Mouse (Mus musculus): ENCODE measurements around the gene Xlr5a. TPM values are rescaled to one million over a fixed set of nuclear protein-coding genes. Genes with fewer than 3 reads are reported as not detected.

The Xlr5a gene
- polyA plus RNA-seq, 1 experiment from 2014 or later, result not detected

DNA sequence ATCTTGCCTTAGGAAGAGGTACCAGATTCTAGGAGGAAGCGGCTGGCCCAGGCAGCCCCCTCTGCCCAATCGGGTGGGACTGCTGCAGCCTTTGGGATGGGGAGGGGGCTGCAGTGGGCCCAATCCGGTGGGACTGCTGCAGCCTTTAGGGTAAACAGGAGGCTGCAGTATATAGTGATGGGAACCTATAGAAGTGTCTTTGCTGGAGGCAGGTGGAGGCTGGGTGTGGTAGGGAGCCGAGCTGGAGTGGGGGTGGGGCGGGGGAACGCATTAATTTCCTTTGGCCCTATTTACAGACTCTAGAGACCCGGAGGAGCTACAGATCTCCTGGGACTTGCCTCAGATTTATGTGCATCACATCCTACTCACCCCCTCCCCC lies 228.4 kb downstream of the Xlr5a start, which contains the start of gene Pnma3:
Gene Pnma3 (plus strand): TSS at position 373 of the 379 bp plus-strand sequence.
- WGBS (ENCODE audit: insufficient replicate concordance), result 28% methylated on average over 7 of the region's 7 CpGs
- TF ChIP-seq CTCF (IDR thresholded peaks at IDR 0.05; ENCODE audit: low read depth) (no peak), EP300 (IDR thresholded peaks at IDR 0.05; ENCODE audit: low read depth) (no peak)
- no peak within 1 kb of the TSS for H3K9ac ChIP-seq (replicated peaks)
- no peaks in the 10 kb centered on the region for H3K36me3 ChIP-seq (replicated peaks; ENCODE audit: insufficient read depth, low read length)
- DNase-seq, result no peak
- H3K9me3 ChIP-seq (ENCODE audit: low read length), result no peaks in the 10 kb centered on the region
- no peak within 1 kb of the TSS for H3K27ac ChIP-seq (ENCODE audit: low read depth)
- H3K4me1 ChIP-seq (ENCODE audit: insufficient read depth), result no peaks in the 10 kb centered on the region
- H3K4me2 ChIP-seq (ENCODE audit: low read depth, low read length), result no peak within 1 kb of the TSS
- H3K27me3 ChIP-seq (ENCODE audit: insufficient read depth, low read length), result peaks cover 6% of the 10 kb centered on the region; the same call in 1 of the 2 replicates
- no peak for ATAC-seq
- H3K4me3 ChIP-seq (ENCODE audit: low read depth, low read length), result no peak within 1 kb of the TSS

- Histone ChIP-seq H3K36me3 (replicated peaks; ENCODE audit: insufficient read depth, low read length) (no peaks in the 10 kb centered on the region), H3K9me3 (ENCODE audit: low read length) (no peaks in the 10 kb centered on the region), H3K4me2 (ENCODE audit: low read depth, low read length) (no peak overlapping the region), H3K4me3 (ENCODE audit: low read depth, low read length) (no peak overlapping the region), H3K4me1 (ENCODE audit: insufficient read depth) (no peaks in the 10 kb centered on the region), H3K27me3 (ENCODE audit: insufficient read depth, low read length) (peaks cover 6% of the 10 kb centered on the region; the same call in 1 of the 2 replicates), H3K9ac (replicated peaks) (no peak overlapping the region), H3K27ac (ENCODE audit: low read depth) (no peak overlapping the region)
- WGBS (ENCODE audit: insufficient replicate concordance), result 43% methylated on average over 22 of the region's 24 CpGs
- DNase-seq, result no peak
- TF ChIP-seq CTCF (IDR thresholded peaks at IDR 0.05; ENCODE audit: low read depth), result no peak
- TF ChIP-seq EP300 (IDR thresholded peaks at IDR 0.05; ENCODE audit: low read depth), result no peak
- ATAC-seq, result no peak
Observed at GRCm38 (mm10) chrX:73063512-73064414, 229.0 kb downstream of the Xlr5a start.

DNA sequence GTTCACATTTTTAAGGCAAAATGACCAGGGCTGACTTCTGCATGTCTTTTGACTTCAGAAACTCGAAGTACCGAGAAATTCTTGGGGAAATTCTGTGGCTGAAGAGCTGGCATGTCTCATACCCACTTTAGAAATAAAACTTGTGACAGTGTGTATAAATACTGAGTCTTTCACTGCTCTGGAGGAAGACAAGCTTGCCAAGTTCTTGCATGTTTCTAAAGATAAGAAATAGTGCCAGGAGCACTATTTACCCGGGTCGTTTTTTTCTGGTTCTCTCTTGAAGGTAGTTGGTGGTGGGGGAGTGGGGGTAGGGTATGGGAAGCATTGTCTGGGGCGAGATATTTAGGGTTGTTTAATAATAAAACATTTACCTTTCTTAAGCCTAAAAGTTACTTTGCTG lies 230.5 kb downstream of the Xlr5a start:
- 41% methylated on average over 5 of the region's 5 CpGs for WGBS (ENCODE audit: insufficient replicate concordance)
- no peak overlapping the region for H3K27ac ChIP-seq (ENCODE audit: low read depth)
- DNase-seq (no peak), ATAC-seq (no peak)
- H3K4me3 ChIP-seq (ENCODE audit: low read depth, low read length), result no peak overlapping the region
- H3K4me2 ChIP-seq (ENCODE audit: low read depth, low read length), result no peak overlapping the region
- H3K36me3 ChIP-seq (replicated peaks; ENCODE audit: insufficient read depth, low read length), result no peaks in the 10 kb centered on the region
- TF ChIP-seq CTCF (IDR thresholded peaks at IDR 0.05; ENCODE audit: low read depth), result no peak
- no peak for TF ChIP-seq EP300 (IDR thresholded peaks at IDR 0.05; ENCODE audit: low read depth)
- no peaks in the 10 kb centered on the region for H3K4me1 ChIP-seq (ENCODE audit: insufficient read depth)
- H3K9me3 ChIP-seq (ENCODE audit: low read length), result no peaks in the 10 kb centered on the region
- H3K27me3 ChIP-seq (ENCODE audit: insufficient read depth, low read length), result peaks cover 4% of the 10 kb centered on the region; the same call in 1 of the 2 replicates
- H3K9ac ChIP-seq (replicated peaks), result no peak overlapping the region

DNA sequence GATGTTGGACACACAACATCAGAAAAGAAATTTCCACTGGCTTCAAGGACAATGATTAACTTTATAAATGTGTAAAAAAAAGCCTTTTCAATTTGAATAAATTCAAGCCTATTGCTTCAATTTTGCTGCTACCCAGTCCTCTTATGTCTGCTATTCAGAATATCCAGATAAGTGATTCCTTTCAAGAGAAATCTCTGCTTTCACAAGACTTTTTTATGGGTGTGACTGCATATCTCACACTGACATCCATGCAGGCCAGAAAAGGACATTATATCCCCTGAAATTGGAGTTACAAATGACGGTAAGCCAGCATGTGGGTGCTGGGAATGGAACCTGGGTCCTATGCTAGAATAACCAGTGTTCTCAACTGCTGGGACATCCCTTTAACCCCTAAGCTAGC lies 231.2 kb downstream of the Xlr5a start:
- H3K27ac ChIP-seq (ENCODE audit: low read depth), result no peak overlapping the region
- no peak for ATAC-seq
- H3K9me3 ChIP-seq (ENCODE audit: low read length), result no peaks in the 10 kb centered on the region
- H3K4me1 ChIP-seq (ENCODE audit: insufficient read depth), result no peaks in the 10 kb centered on the region
- no peak overlapping the region for H3K4me2 ChIP-seq (ENCODE audit: low read depth, low read length)
- no peak overlapping the region for H3K9ac ChIP-seq (replicated peaks)
- H3K27me3 ChIP-seq (ENCODE audit: insufficient read depth, low read length), result peaks cover 4% of the 10 kb centered on the region; the same call in 1 of the 2 replicates
- 81% methylated on average over 1 of the region's 1 CpGs for WGBS (ENCODE audit: insufficient replicate concordance)
- H3K36me3 ChIP-seq (replicated peaks; ENCODE audit: insufficient read depth, low read length), result no peaks in the 10 kb centered on the region
- DNase-seq, result no peak
- H3K4me3 ChIP-seq (ENCODE audit: low read depth, low read length), result no peak overlapping the region
- TF ChIP-seq CTCF (IDR thresholded peaks at IDR 0.05; ENCODE audit: low read depth), result no peak
- no peak for TF ChIP-seq EP300 (IDR thresholded peaks at IDR 0.05; ENCODE audit: low read depth)

Other genes starting within 250 kb of the Xlr5a start
- not detected in 2 replicates for gene Pnma3, start 228.2 kb downstream of the Xlr5a start, polyA plus RNA-seq (2015; fragmentation: Nextera tagmentation; extraction: Ambion mirVana)
- 0.55 and 2.1 TPM in 2 replicates for gene Xlr4a, start 210.5 kb downstream of the Xlr5a start, polyA plus RNA-seq (2015; fragmentation: Nextera tagmentation; extraction: Ambion mirVana)
- gene Xlr3a, start 195.9 kb downstream of the Xlr5a start, polyA plus RNA-seq (2015; fragmentation: Nextera tagmentation; extraction: Ambion mirVana), result 0.74 and 4.1 TPM in 2 replicates
- gene Gm14685, start 175.9 kb downstream of the Xlr5a start, polyA plus RNA-seq (2015; fragmentation: Nextera tagmentation; extraction: Ambion mirVana), result 0.09 and 0.21 TPM in 2 replicates
- not detected in 2 replicates for gene Xlr5b, start 144.2 kb downstream of the Xlr5a start, polyA plus RNA-seq (2015; fragmentation: Nextera tagmentation; extraction: Ambion mirVana)
- gene DXBay18, start 143.5 kb downstream of the Xlr5a start, polyA plus RNA-seq (2015; fragmentation: Nextera tagmentation; extraction: Ambion mirVana), result 0.07 TPM in 1 of 2 replicates, not detected in the other
- not detected in 2 replicates for gene Spin2d, start 116.0 kb downstream of the Xlr5a start, polyA plus RNA-seq (2015; fragmentation: Nextera tagmentation; extraction: Ambion mirVana)
- 0.80 and 2.0 TPM in 2 replicates for gene Xlr3b, start 100.8 kb downstream of the Xlr5a start, polyA plus RNA-seq (2015; fragmentation: Nextera tagmentation; extraction: Ambion mirVana)
- 0.85 and 1.1 TPM in 2 replicates for gene Xlr4b, start 78.6 kb downstream of the Xlr5a start, polyA plus RNA-seq (2015; fragmentation: Nextera tagmentation; extraction: Ambion mirVana)
- gene F8a, start 64.7 kb downstream of the Xlr5a start, polyA plus RNA-seq (2015; fragmentation: Nextera tagmentation; extraction: Ambion mirVana), result 5.6 and 5.7 TPM in 2 replicates
- gene Xlr4c, start 49.8 kb downstream of the Xlr5a start, polyA plus RNA-seq (2015; fragmentation: Nextera tagmentation; extraction: Ambion mirVana), result 0.25 and 0.29 TPM in 2 replicates
- not detected in 2 replicates for gene Xlr3c, start 27.6 kb downstream of the Xlr5a start, polyA plus RNA-seq (2015; fragmentation: Nextera tagmentation; extraction: Ambion mirVana)
- gene Xlr5c, start within 50 bp of the Xlr5a start, polyA plus RNA-seq (2015; fragmentation: Nextera tagmentation; extraction: Ambion mirVana), result not detected in 2 replicates
- not detected in 2 replicates for gene Gm45015, start 43.9 kb upstream of the Xlr5a start, polyA plus RNA-seq (2015; fragmentation: Nextera tagmentation; extraction: Ambion mirVana)
- gene Zfp275, start 49.6 kb upstream of the Xlr5a start, polyA plus RNA-seq (2015; fragmentation: Nextera tagmentation; extraction: Ambion mirVana), result 1.7 and 1.8 TPM in 2 replicates
- not detected in 2 replicates for gene Gm18336, start 105.8 kb upstream of the Xlr5a start, polyA plus RNA-seq (2015; fragmentation: Nextera tagmentation; extraction: Ambion mirVana)
- not detected in 2 replicates for gene Zfp92, start 118.1 kb upstream of the Xlr5a start, polyA plus RNA-seq (2015; fragmentation: Nextera tagmentation; extraction: Ambion mirVana)
- not detected in 2 replicates for gene Trex2, start 142.4 kb upstream of the Xlr5a start, polyA plus RNA-seq (2015; fragmentation: Nextera tagmentation; extraction: Ambion mirVana)
- 22.1 and 25.3 TPM in 2 replicates for gene Haus7, start 166.1 kb upstream of the Xlr5a start, polyA plus RNA-seq (2015; fragmentation: Nextera tagmentation; extraction: Ambion mirVana)
- 17.4 and 18.3 TPM in 2 replicates for gene Bgn, start 190.6 kb upstream of the Xlr5a start, polyA plus RNA-seq (2015; fragmentation: Nextera tagmentation; extraction: Ambion mirVana)
- gene Atp2b3, start 210.1 kb upstream of the Xlr5a start, polyA plus RNA-seq (2015; fragmentation: Nextera tagmentation; extraction: Ambion mirVana), result not detected in 2 replicates